Mouse (Mus musculus): Measurements from ENCODE around the gene Qprt.

- no peak for TF ChIP-seq POLR2A (IDR thresholded peaks at IDR 0.05; ENCODE audit: extremely low read depth, insufficient read depth, low read length)
- no peak for TF ChIP-seq CTCF (IDR thresholded peaks at IDR 0.05; ENCODE audit: low read depth, low read length)
Observed at GRCm38 (mm10) chr7:127139100-127139499, 17.1 kb upstream of the Qprt start.

Measured in liver, adult 2 months (tissue).